Mouse (Mus musculus): ENCODE measurements around the gene Atp9a.

GRCm38 (mm10) chr2:168684695-168685094 lies 57.5 kb downstream of the Atp9a start:
- TF ChIP-seq CTCF (IDR thresholded peaks at IDR 0.05) (no peak), EP300 (IDR thresholded peaks at IDR 0.05) (no peak)
